ENCODE assay signal across 8 mouse cellular contexts in the genomic region with DNA sequence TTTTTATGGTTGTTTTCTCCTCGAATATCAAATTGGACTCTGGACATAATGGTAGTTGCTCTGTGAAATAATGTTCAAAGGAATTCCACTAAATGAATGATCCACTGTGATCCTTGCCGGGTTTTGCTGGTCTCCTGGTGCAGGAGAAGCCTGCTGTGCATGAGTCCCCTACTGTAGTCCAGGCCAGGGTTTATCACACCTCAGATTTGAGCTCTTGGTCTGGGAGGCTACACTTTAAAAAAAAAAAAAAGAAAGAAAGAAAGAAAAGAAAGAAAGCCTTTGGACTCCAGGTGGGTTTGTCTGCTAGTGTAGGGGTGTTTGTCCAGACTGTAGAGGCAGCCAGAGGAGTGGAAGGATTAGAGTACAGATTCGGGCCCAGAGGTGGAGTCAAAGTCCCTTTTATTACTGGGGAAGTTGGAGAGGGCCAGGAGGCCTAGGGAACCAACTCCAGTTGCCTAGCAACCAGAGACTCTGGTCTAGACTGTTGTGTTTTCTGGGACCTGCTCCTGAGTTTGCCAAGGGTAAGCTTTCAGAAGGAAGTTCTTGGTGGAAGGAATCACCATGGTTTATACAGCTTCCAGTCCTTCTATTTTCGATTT. TPM values are rescaled to one million over a fixed set of nuclear protein-coding genes. Genes with fewer than 3 reads are reported as not detected.
DNase-seq lines count a peak whose midpoint lies in the region; ATAC-seq lines count a peak whose summit lies in the region.
"Had no signal": no experiment of that assay in that cellular context is flagged by ENCODE, and none has a peak within 500 bp of the region (broad histone marks: within the 10 kb centered on the region; RNA-seq: fewer than 3 reads in every experiment).

A gene (plus strand): TSS at position 454 of the 599 bp plus-strand sequence.

- no peak within 1 kb of the TSS for H3K9ac ChIP-seq in forebrain, embryonic 12.5 days
- H3K9ac ChIP-seq in kidney, embryonic 16.5 days (replicated peaks; ENCODE audit: low read length) = 0 out of 2 replicates have a peak within 1 kb of the TSS, but pooled peaks have one; percentile 20
- no peak within 1 kb of the TSS for H3K9ac ChIP-seq in midbrain, embryonic 11.5 days (ENCODE audit: low read length)
- H3K9ac ChIP-seq: embryonic facial prominence, embryonic 15.5 days had no signal

- no peak within 1 kb of the TSS for H3K4me2 ChIP-seq in forebrain, embryonic 12.5 days
- peak within 1 kb of the TSS; percentile 45 for H3K4me2 ChIP-seq in kidney, embryonic 16.5 days (replicated peaks; ENCODE audit: low read depth, low read length)
- H3K4me2 ChIP-seq in midbrain, embryonic 11.5 days = peak within 1 kb of the TSS; percentile 1; the same call in 1 of the 2 replicates
- H3K4me2 ChIP-seq: embryonic facial prominence, embryonic 15.5 days had no signal

- H3K27ac ChIP-seq in forebrain, embryonic 12.5 days = peak within 1 kb of the TSS; percentile 31; the same call in 1 of the 2 replicates
- no peak within 1 kb of the TSS for H3K27ac ChIP-seq in kidney, embryonic 16.5 days (ENCODE audit: low read length)
- no peak within 1 kb of the TSS for H3K27ac ChIP-seq in midbrain, embryonic 11.5 days (ENCODE audit: low read depth, low read length)
- H3K27ac ChIP-seq: embryonic facial prominence, embryonic 15.5 days had no signal

- H3K4me3 ChIP-seq in forebrain, embryonic 12.5 days (replicated peaks) = no peak within 1 kb of the TSS
- peak within 1 kb of the TSS; percentile 34 for H3K4me3 ChIP-seq in kidney, embryonic 16.5 days (ENCODE audit: low read length)
- H3K4me3 ChIP-seq in midbrain, embryonic 11.5 days (ENCODE audit: low read depth, low read length) = no peak within 1 kb of the TSS
- H3K4me3 ChIP-seq: embryonic facial prominence, embryonic 15.5 days had no signal

- H3K9me3 ChIP-seq in forebrain, embryonic 12.5 days = no peaks in the 10 kb centered on the region
- no peaks in the 10 kb centered on the region for H3K9me3 ChIP-seq in kidney, embryonic 16.5 days (ENCODE audit: low read length)
- no peaks in the 10 kb centered on the region for H3K9me3 ChIP-seq in midbrain, embryonic 11.5 days (ENCODE audit: control insufficient read depth, low read length)
- H3K9me3 ChIP-seq: embryonic facial prominence, embryonic 15.5 days had no signal

- no peaks in the 10 kb centered on the region for H3K27me3 ChIP-seq in forebrain, embryonic 12.5 days
- no peaks in the 10 kb centered on the region for H3K27me3 ChIP-seq in kidney, embryonic 16.5 days (ENCODE audit: insufficient read depth, low read length)
- no peaks in the 10 kb centered on the region for H3K27me3 ChIP-seq in midbrain, embryonic 11.5 days (ENCODE audit: control insufficient read depth, insufficient read depth, low read length)
- H3K27me3 ChIP-seq: embryonic facial prominence, embryonic 15.5 days had no signal

- H3K36me3 ChIP-seq in forebrain, embryonic 12.5 days (replicated peaks) = no peaks in the 10 kb centered on the region
- no peaks in the 10 kb centered on the region for H3K36me3 ChIP-seq in kidney, embryonic 16.5 days (ENCODE audit: insufficient read depth, low read length)
- H3K36me3 ChIP-seq in midbrain, embryonic 11.5 days (ENCODE audit: control insufficient read depth, insufficient read depth, low read length) = no peaks in the 10 kb centered on the region
- H3K36me3 ChIP-seq: embryonic facial prominence, embryonic 15.5 days had no signal

- H3K4me1 ChIP-seq in forebrain, embryonic 12.5 days = peaks cover 8% of the 10 kb centered on the region
- H3K4me1 ChIP-seq in kidney, embryonic 16.5 days (ENCODE audit: insufficient read depth, low read length) = no peaks in the 10 kb centered on the region
- peaks cover 5% of the 10 kb centered on the region; the same call in 1 of the 2 replicates for H3K4me1 ChIP-seq in midbrain, embryonic 11.5 days (ENCODE audit: control insufficient read depth, insufficient read depth, low read length)
- H3K4me1 ChIP-seq: embryonic facial prominence, embryonic 15.5 days had no signal

- peak; percentile 59 for ATAC-seq in forebrain, embryonic 12.5 days (ENCODE audit: low FRiP score)
- peak; percentile 94; the same call in 1 of the 2 replicates for ATAC-seq in kidney, embryonic 16.5 days (ENCODE audit: low FRiP score, low TSS enrichment)
- ATAC-seq in midbrain, embryonic 11.5 days (ENCODE audit: low FRiP score) = peak; percentile 76
- no peak for ATAC-seq in monocyte, adult 5-6 weeks (replicated peaks; ENCODE audit: insufficient number of reproducible peaks, low FRiP score, low TSS enrichment, poor library complexity, severe bottlenecking)

- 27% methylated on average over 4 of the region's 4 CpGs for WGBS in forebrain, embryonic 12.5 days
- WGBS in kidney, embryonic 16.5 days = 28% methylated on average over 4 of the region's 4 CpGs
- 28% methylated on average over 4 of the region's 4 CpGs for WGBS in midbrain, embryonic 11.5 days

- DNase-seq in 3134 (ENCODE audit: extremely low read depth, insufficient read length, low spot score) = peak; percentile 30
- DNase-seq in 3T3-L1 (ENCODE audit: low read depth, low spot score) = peak; percentile 73
- DNase-seq in midbrain, embryonic 11.5 days (ENCODE audit: low spot score, missing footprints) = peak; percentile 92
- DNase-seq in thymus, postnatal 14 days = no peak

RNA-seq across cellular contexts. Expression of the gene that starts here (rescaled TPM):
- 0.19 and 0.36 TPM in 2 replicates for polyA plus RNA-seq in forebrain, embryonic 12.5 days (2016; fragmentation: Nextera tagmentation; extraction: Ambion mirVana)
- polyA plus RNA-seq in kidney, embryonic 16.5 days (2015; fragmentation: Nextera tagmentation; extraction: Ambion mirVana) = 0.40 and 0.58 TPM in 2 replicates
- polyA plus RNA-seq in midbrain, embryonic 11.5 days (2014; fragmentation: Nextera tagmentation; extraction: Ambion mirVana) = 0.40 and 0.51 TPM in 2 replicates
- not detected in 3 replicates for total RNA-seq in monocyte, adult 5-6 weeks (2017)

Comparison
In these comparisons a context has a peak if more than half of its experiments do, and no peak if none do; other contexts are left out.
1. Peak in ATAC-seq and H3K27ac ChIP-seq in forebrain, embryonic 12.5 days; RNA of the gene not detected or under 1 TPM.
2. Peak in ATAC-seq, H3K4me3 ChIP-seq, H3K9ac ChIP-seq and H3K4me2 ChIP-seq in kidney, embryonic 16.5 days; RNA of the gene not detected or under 1 TPM.
3. Peak in DNase-seq, ATAC-seq and H3K4me2 ChIP-seq in midbrain, embryonic 11.5 days; RNA of the gene not detected or under 1 TPM.